Comparison of ENCODE assay signal across 8 mouse cellular contexts in the genomic region with DNA sequence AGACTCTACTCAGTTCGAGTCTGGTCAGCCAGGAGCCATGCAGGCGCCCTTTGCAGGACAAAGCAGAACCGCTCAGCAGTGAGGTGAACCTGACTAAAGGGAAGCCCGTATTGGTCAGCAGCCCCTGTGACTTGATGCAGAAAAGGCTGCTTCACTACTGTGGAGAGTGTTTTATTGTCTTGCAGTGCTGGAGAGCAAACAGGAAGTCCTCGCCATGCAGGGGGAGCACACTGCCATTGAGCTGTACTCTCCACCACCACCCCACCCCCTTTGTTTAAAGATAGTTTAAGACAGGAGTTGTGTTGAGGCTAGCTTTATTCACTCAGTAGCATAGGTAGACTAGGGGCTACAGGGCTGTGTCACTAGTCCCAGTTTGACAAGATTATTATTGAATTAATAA. TPM values are rescaled to one million over a fixed set of nuclear protein-coding genes. Genes with fewer than 3 reads are reported as not detected.
DNase-seq lines count a peak whose midpoint lies in the region; ATAC-seq and TF ChIP-seq lines count a peak whose summit lies in the region.

TSS of gene Pole4 (minus strand) at position 145 of the 400 bp plus-strand sequence.

- 69% methylated on average over 5 of the region's 5 CpGs for WGBS in lung, postnatal 0 days
- 84% methylated on average over 5 of the region's 5 CpGs for WGBS in embryonic facial prominence, embryonic 14.5 days
- WGBS in heart, embryonic 16.5 days = 75% methylated on average over 5 of the region's 5 CpGs
- WGBS in neural tube, embryonic 14.5 days = 90% methylated on average over 5 of the region's 5 CpGs

- no peaks in the 10 kb centered on the region for H3K36me3 ChIP-seq in lung, postnatal 0 days (ENCODE audit: insufficient read depth, low read length)
- H3K36me3 ChIP-seq in embryonic facial prominence, embryonic 14.5 days (ENCODE audit: control insufficient read depth, insufficient read depth, low read length) = no peaks in the 10 kb centered on the region
- no peaks in the 10 kb centered on the region for H3K36me3 ChIP-seq in heart, embryonic 16.5 days (ENCODE audit: control insufficient read depth, insufficient read depth)
- no peaks in the 10 kb centered on the region for H3K36me3 ChIP-seq in neural tube, embryonic 14.5 days (ENCODE audit: control insufficient read depth, insufficient read depth, low read length)

- intact Hi-C loops in left cerebral cortex, postnatal 4 days (cut with DNase I) = loop anchor here (10.0 kb wide), 1 partner anchor 580 kb away; no protein-coding TSS in a partner anchor

- DNase-seq in lung, postnatal 0 days (ENCODE audit: low spot score) = no peak
- DNase-seq in lung, postnatal 25 days (ENCODE audit: low spot score) = no peak
- no peak for DNase-seq in embryonic facial prominence, embryonic 14.5 days (ENCODE audit: low spot score)
- no peak for DNase-seq in left cerebral cortex, postnatal 4 days
- no peak for DNase-seq in spleen, postnatal 4 days (ENCODE audit: low spot score in 2 of 2)
- no peak for DNase-seq in embryo, embryonic 9.5 days (ENCODE audit: extremely low spot score)

- H3K4me2 ChIP-seq in lung, postnatal 0 days (replicated peaks; ENCODE audit: low read depth, low read length) = no peak within 1 kb of the TSS
- H3K4me2 ChIP-seq in embryonic facial prominence, embryonic 14.5 days (ENCODE audit: low read depth, low read length) = no peak within 1 kb of the TSS
- no peak within 1 kb of the TSS for H3K4me2 ChIP-seq in heart, embryonic 16.5 days (ENCODE audit: low read depth, low read length)
- no peak within 1 kb of the TSS for H3K4me2 ChIP-seq in neural tube, embryonic 14.5 days (ENCODE audit: low read depth, low read length)

- no peak within 1 kb of the TSS for H3K4me3 ChIP-seq in lung, postnatal 0 days (ENCODE audit: low read depth, low read length)
- H3K4me3 ChIP-seq in embryonic facial prominence, embryonic 14.5 days (ENCODE audit: low read depth, low read length) = no peak within 1 kb of the TSS
- no peak within 1 kb of the TSS for H3K4me3 ChIP-seq in heart, embryonic 16.5 days (ENCODE audit: low read length)
- H3K4me3 ChIP-seq in neural tube, embryonic 14.5 days (ENCODE audit: low read depth, low read length) = no peak within 1 kb of the TSS

- no peak for TF ChIP-seq EP300 in lung, postnatal 0 days (IDR thresholded peaks at IDR 0.05)

- TF ChIP-seq CTCF in lung, postnatal 0 days (IDR thresholded peaks at IDR 0.05) = no peak

- no peaks in the 10 kb centered on the region for H3K27me3 ChIP-seq in lung, postnatal 0 days (replicated peaks; ENCODE audit: insufficient read depth, low read length)
- H3K27me3 ChIP-seq in embryonic facial prominence, embryonic 14.5 days (replicated peaks; ENCODE audit: control insufficient read depth, insufficient read depth, low read length) = no peaks in the 10 kb centered on the region
- H3K27me3 ChIP-seq in heart, embryonic 16.5 days (ENCODE audit: control insufficient read depth, insufficient read depth, low read length) = no peaks in the 10 kb centered on the region; the same call in 1 of the 2 replicates
- H3K27me3 ChIP-seq in neural tube, embryonic 14.5 days (ENCODE audit: control insufficient read depth, insufficient read depth, low read length) = no peaks in the 10 kb centered on the region

- H3K4me1 ChIP-seq in lung, postnatal 0 days (ENCODE audit: insufficient read depth, low read depth, low read length) = no peaks in the 10 kb centered on the region
- no peaks in the 10 kb centered on the region for H3K4me1 ChIP-seq in embryonic facial prominence, embryonic 14.5 days (ENCODE audit: control insufficient read depth, insufficient read depth, low read length)
- H3K4me1 ChIP-seq in heart, embryonic 16.5 days (ENCODE audit: control insufficient read depth, insufficient read depth, low read length) = no peaks in the 10 kb centered on the region
- no peaks in the 10 kb centered on the region for H3K4me1 ChIP-seq in neural tube, embryonic 14.5 days (ENCODE audit: control insufficient read depth, insufficient read depth, low read length)

- H3K9me3 ChIP-seq in lung, postnatal 0 days (ENCODE audit: low read length) = no peaks in the 10 kb centered on the region
- H3K9me3 ChIP-seq in embryonic facial prominence, embryonic 14.5 days (ENCODE audit: control insufficient read depth, low read length) = no peaks in the 10 kb centered on the region
- H3K9me3 ChIP-seq in heart, embryonic 16.5 days (replicated peaks; ENCODE audit: control insufficient read depth, low read length) = no peaks in the 10 kb centered on the region
- no peaks in the 10 kb centered on the region for H3K9me3 ChIP-seq in neural tube, embryonic 14.5 days (ENCODE audit: control insufficient read depth, low read length)

- no peak within 1 kb of the TSS for H3K27ac ChIP-seq in lung, postnatal 0 days (ENCODE audit: low read length)
- no peak within 1 kb of the TSS for H3K27ac ChIP-seq in embryonic facial prominence, embryonic 14.5 days (replicated peaks; ENCODE audit: low read depth, low read length)
- no peak within 1 kb of the TSS for H3K27ac ChIP-seq in heart, embryonic 16.5 days (ENCODE audit: low read length)
- H3K27ac ChIP-seq in neural tube, embryonic 14.5 days (ENCODE audit: low read depth, low read length) = no peak within 1 kb of the TSS

- no peak within 1 kb of the TSS for H3K9ac ChIP-seq in lung, postnatal 0 days (replicated peaks; ENCODE audit: low read depth)
- no peak within 1 kb of the TSS for H3K9ac ChIP-seq in embryonic facial prominence, embryonic 14.5 days (ENCODE audit: low read depth, low read length)
- no peak within 1 kb of the TSS for H3K9ac ChIP-seq in heart, embryonic 16.5 days (ENCODE audit: low read length)
- H3K9ac ChIP-seq in neural tube, embryonic 14.5 days (replicated peaks; ENCODE audit: low read depth, low read length) = no peak within 1 kb of the TSS

- ATAC-seq in lung, postnatal 0 days = no peak
- no peak for ATAC-seq in embryonic facial prominence, embryonic 14.5 days (ENCODE audit: low read depth)
- ATAC-seq in heart, embryonic 16.5 days (replicated peaks; ENCODE audit: extremely low read depth, insufficient read depth, low FRiP score) = no peak
- no peak for ATAC-seq in neural tube, embryonic 14.5 days (ENCODE audit: low read depth)

RNA-seq across cellular contexts. Expression of gene Pole4, which starts in this region (rescaled TPM):
- polyA plus RNA-seq in lung, postnatal 0 days (2015; fragmentation: Nextera tagmentation; extraction: Ambion mirVana) = 57.4 and 60.4 TPM in 2 replicates
- 94.7 and 96.9 TPM in 2 replicates for polyA plus RNA-seq in embryonic facial prominence, embryonic 14.5 days (2014; fragmentation: Nextera tagmentation; extraction: Ambion mirVana)
- 81.5 and 90.4 TPM in 2 replicates for polyA plus RNA-seq in heart, embryonic 16.5 days (2015; fragmentation: Nextera tagmentation; extraction: Ambion mirVana)
- total RNA-seq in left cerebral cortex, postnatal 4 days (2021) = 10 to 100 TPM; 69.8 to 70.3 TPM
- polyA plus RNA-seq in neural tube, embryonic 14.5 days (2014; fragmentation: Nextera tagmentation; extraction: Ambion mirVana) = 157 and 189 TPM in 2 replicates
